Mouse (Mus musculus) embryonic fibroblast, embryonic 13.5 days (primary cell): ENCODE measurements at regions not wholly inside any gene's neighbourhood (a gene's known extent, or its start where the extent isn't known, plus 50 kb on each side); places are given as distances from the start of the nearest gene placed in this dataset.

Experiments
- H3K27ac ChIP-seq: 2 replicates; pipeline ENCODE4 v1.5.1; 2012; ENCODE audit warnings: low read length, control low read depth, inconsistent platforms; ENCODE audit not compliant: insufficient read depth
- H3K4me1 ChIP-seq: 2 replicates; pipeline ENCODE4 v1.6.1; 2011; ENCODE audit warnings: low read length; ENCODE audit not compliant: control insufficient read depth, insufficient read depth
- H3K4me3 ChIP-seq: 2 replicates; pipeline ENCODE4 v1.5.1; 2011; ENCODE audit warnings: mild to moderate bottlenecking, control low read depth, low read length; ENCODE audit not compliant: insufficient read depth
- CTCF ChIP-seq: IDR thresholded peaks from 2 replicates; pipeline ENCODE4 v1.5.1; 2011; ENCODE audit warnings: mild to moderate bottlenecking, control low read depth, low read length, moderate library complexity, borderline replicate concordance; ENCODE audit not compliant: insufficient read depth
- POLR2A ChIP-seq: IDR thresholded peaks from 2 replicates; pipeline ENCODE4 v1.6.1; 2011; ENCODE audit warnings: low read depth, mild to moderate bottlenecking, control low read depth, low read length, moderate library complexity

DNA sequence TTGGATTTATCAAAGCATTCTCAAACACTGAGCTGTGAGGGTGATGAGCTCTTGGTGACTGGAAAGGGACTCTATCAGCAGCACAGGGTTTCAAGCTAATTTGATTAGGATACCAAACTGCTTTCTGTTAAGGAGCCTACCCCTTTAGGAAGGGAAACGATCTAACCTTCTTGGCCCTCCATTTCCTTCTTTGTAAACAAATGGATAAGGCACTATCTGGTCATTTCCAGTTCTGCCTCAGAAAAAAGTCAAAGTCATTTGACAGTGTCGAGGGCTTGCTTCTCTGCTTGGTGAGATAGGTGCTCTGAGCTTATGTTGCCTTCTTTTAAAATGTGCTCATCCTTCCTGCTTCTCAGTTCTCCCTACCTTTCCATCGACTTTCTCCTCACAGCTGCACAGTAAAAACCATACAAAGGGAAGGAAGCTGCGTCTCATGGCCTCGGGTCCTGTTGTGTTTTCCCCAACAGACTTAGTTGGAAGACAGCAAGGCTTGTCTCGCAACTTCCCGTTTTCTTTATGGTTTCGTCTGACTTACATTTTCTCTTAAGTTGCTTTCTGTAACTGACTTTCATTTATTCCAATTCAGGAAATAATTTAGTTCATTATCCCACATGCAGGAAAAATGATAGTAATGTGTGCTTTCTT is 54.3 kb upstream of the Bmp2 start:
- no peak for TF ChIP-seq POLR2A
- TF ChIP-seq CTCF, result no peak
- peaks cover 5% of the 10 kb centered on the region; the same call in 1 of the 2 replicates for H3K4me1 ChIP-seq
- no peak overlapping the region for H3K27ac ChIP-seq
- no peak overlapping the region for H3K4me3 ChIP-seq

DNA sequence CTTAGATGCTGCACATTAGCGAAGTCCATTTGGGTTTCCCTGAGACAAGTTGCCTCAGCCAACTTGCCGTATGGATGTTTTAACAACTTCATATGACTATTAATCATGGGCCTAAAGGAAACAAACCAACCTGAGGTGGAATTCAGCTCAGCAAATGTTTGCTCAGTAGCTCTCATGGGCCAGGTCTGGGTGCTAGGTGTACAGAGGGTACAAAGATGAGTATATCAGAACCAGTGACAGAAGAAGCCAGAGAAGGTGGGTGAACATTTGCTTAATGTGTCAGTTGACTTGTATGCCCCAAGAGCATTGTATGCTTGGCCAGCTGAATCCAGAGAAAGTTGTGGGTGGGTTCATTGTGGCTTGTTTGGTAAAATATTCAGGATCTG is 53.8 kb upstream of the Bmp2 start:
- Histone ChIP-seq H3K27ac (no peak overlapping the region), H3K4me1 (peaks cover 5% of the 10 kb centered on the region; the same call in 1 of the 2 replicates), H3K4me3 (no peak overlapping the region)
- no peak for TF ChIP-seq CTCF
- TF ChIP-seq POLR2A, result no peak

DNA sequence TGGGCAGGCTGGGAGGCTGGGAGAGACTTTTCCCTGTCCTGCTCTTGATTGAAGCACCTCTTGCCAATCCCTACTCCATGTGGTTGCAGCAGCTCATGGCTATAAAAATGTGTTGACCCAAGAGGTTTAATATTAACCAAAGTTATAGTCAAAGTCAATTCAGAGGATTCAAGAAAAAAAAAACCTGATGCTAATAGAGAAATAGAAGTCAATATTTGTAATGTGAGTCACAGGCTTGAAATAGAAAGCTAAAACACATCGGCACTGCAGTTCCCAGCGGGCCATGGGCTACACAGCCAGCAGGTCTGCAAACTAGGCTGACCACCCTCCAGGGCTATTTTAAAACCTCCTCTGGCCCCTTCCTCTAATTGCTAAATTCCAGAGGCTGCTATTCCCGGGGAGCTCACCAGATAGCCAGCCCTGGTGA is 53.2 kb upstream of the Bmp2 start:
- TF ChIP-seq POLR2A, result no peak
- TF ChIP-seq CTCF, result no peak
- Histone ChIP-seq H3K27ac (no peak overlapping the region), H3K4me1 (peaks cover 5% of the 10 kb centered on the region; the same call in 1 of the 2 replicates), H3K4me3 (no peak overlapping the region)

DNA sequence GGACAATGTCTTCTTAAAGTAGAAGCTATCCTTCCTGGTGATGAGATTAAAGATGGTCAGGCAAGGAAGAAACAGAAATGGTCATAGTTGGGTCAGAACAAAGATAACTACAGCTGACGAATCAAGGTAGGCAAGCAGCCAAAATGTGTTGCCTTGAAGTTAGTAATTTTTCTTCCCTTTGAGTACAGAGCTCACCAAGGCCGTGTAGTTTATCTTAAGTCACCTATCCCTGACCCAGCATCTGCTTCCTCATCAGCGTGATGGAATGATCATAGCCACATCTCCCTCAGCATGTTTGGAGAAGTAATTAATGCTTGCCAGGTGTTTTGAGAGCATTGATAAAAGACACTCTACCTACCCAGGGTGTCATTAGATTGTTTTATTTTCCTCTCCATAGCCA is 52.1 kb upstream of the Bmp2 start:
- Histone ChIP-seq H3K4me1 (peaks cover 5% of the 10 kb centered on the region; the same call in 1 of the 2 replicates), H3K4me3 (no peak overlapping the region), H3K27ac (no peak overlapping the region)
- TF ChIP-seq POLR2A (no peak), CTCF (no peak)
